Mouse (Mus musculus) thymus, adult 2 months (tissue): Measurements from ENCODE around the gene Ptar1.

Experiments
- CTCF ChIP-seq: fragments of 200-500 bp; IDR thresholded peaks from 2 replicates; pipeline ENCODE4 v1.5.1; 2012; ENCODE audit warnings: mild to moderate bottlenecking, control low read depth, low read length, moderate library complexity, borderline replicate concordance; ENCODE audit not compliant: control insufficient read depth, poor library complexity, insufficient read depth; ENCODE audit errors: extremely low read depth
- POLR2A ChIP-seq: fragments of 200-500 bp; IDR thresholded peaks from 2 replicates; pipeline ENCODE4 v1.6.1; 2012; ENCODE audit warnings: mild to moderate bottlenecking, low read length, control low read depth, moderate library complexity; ENCODE audit not compliant: control insufficient read depth, poor library complexity, insufficient read depth; ENCODE audit errors: extremely low read depth

DNA sequence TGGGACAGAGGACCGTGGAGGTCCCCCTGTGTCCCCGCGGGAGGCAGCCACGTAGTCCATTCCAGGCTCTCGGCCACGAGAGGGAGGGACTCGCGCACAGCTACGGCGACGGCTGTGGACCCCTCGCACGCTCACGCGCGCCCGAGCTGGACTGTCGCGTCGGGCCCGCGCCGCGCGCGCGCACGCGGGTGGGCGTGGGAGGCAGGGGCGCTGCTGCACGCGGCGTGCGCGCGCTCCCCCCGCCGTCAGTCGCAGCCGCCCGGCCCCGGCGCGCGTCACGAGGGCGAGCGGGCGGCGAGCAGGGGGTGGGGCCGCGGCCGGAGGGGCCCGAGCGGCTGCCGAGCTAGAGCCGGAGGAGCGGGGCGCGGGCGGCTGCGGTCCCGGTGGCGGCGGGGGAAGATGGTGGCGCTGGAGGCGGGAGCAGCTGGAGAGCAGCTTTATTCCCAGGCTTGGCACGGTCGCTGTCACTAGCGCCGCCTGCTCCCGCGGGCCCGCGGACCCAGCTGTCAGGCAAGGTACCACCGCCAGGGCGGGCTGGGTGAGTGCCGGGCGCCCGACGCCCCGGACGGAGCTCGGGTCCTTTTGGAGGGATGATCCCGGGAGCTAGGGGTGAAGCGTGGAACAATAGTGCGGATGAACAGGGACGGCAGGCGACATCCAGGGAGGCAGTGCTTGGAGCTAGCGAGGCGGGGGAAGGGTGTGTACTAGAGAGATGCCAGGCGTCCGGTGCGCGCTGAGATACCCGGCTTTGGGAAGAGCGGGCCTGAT, 71.5 kb downstream of the Ptar1 start, which contains the start of gene Apba1:
- TF ChIP-seq CTCF (peak; percentile 73; the same call in 1 of the 2 replicates), POLR2A (no peak)
